Comparison of ENCODE assay signal across 1 mouse cellular context in the genomic region with DNA sequence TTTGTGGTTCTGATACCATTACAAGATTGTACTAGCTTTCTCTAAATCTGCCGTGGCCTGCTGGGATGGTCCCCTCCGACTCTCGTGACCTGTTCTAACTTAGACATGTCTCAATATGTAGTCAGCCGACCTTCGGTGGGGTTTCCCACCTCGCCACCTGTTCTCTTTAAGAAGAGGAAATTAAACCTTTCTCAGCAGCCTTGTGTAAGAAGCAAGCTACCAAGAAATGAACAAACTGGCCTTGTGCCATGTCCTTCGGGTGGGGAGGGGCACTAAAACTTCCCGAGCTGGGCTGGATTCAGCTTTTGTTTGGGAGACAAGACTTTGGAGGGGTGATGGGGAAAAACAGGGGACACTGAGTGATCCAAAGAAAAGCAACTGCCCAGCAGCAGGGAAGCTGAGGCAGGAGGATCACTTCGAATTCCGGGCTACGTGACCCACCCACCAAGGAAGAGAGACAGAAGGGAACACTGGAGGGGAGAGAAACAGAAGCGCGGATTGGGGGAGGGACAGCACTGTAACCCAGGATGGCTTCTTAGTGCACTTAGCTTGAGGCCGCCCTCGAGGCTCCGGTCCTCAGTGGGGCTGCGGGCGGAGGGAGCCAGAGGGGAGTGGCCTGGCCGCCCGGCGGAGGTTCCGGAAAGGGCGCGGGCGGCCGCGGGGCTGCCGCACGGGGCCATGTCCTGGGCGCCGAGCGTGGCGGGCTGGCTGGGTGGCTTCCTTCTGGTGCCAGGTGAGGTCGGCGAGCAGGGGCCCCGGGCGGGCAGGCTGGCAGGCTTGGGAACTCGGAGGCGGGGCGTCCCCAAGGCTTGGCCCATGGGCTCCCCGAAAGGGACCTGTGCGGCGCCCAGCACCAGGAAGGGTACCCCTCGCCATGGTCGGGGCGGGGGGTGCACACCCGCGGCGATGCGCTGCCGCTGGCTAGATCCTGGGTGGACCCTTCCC.
A peak's percentile ranks its signal among the peaks of the same experiment; 100 is the strongest.
TF ChIP-seq lines count a peak whose summit lies in the region.

Gene Il10rb, plus strand, starts transcription at position 525 of the 945 bp plus-strand sequence.

TF ChIP-seq in CH12.LX, 34 proteins besides CTCF, POLR2A, EP300 and RAD21 (continued from another document):
- TF ChIP-seq ZMIZ1 (IDR thresholded peaks at IDR 0.05; ENCODE audit: low read depth, low read length) (no peak; the same call in 1 of the 2 replicates), TBP (conservative IDR thresholded peaks at IDR 0.05; ENCODE audit: low read depth, low read length) (0 out of 2 replicates have a peak, but pooled peaks have one; percentile 30), SMC3 (IDR thresholded peaks at IDR 0.05; ENCODE audit: low read depth, low read length) (peak; percentile 24; the same call in 1 of the 2 replicates), TCF12 (IDR thresholded peaks at IDR 0.05; ENCODE audit: low read depth, low read length) (peak; percentile 93), CHD1 (IDR thresholded peaks at IDR 0.05; ENCODE audit: low read depth, low read length) (no peak; the same call in 1 of the 2 replicates), UBTF (IDR thresholded peaks at IDR 0.05; ENCODE audit: low read depth, low read length) (peak; percentile 98), JUND (conservative IDR thresholded peaks at IDR 0.05; ENCODE audit: low read depth, low read length) (no peak), MAX (IDR thresholded peaks at IDR 0.05; ENCODE audit: low read length) (peak; percentile 8; the same call in 1 of the 2 replicates), NRF1 (IDR thresholded peaks at IDR 0.05; ENCODE audit: low read depth, low read length) (no peak), ZNF384 (IDR thresholded peaks at IDR 0.05; ENCODE audit: low read depth, low read length) (no peak; the same call in 1 of the 2 replicates), POLR2AphosphoS2 (IDR thresholded peaks at IDR 0.05; ENCODE audit: low read depth, low read length) (no peak; the same call in 1 of the 2 replicates), PAX5 (IDR thresholded peaks at IDR 0.05; ENCODE audit: low read length) (no peak), MAFK (IDR thresholded peaks at IDR 0.05; ENCODE audit: insufficient replicate concordance, low read length) (no peak), GABPA (IDR thresholded peaks at IDR 0.05; ENCODE audit: insufficient replicate concordance, low read depth, low read length) (no peak), E2F4 (IDR thresholded peaks at IDR 0.05; ENCODE audit: insufficient replicate concordance, low read depth, low read length) (no peak), USF1 (IDR thresholded peaks at IDR 0.05; ENCODE audit: low read depth, low read length) (no peak), KAT2A (IDR thresholded peaks at IDR 0.05; ENCODE audit: insufficient replicate concordance, low read length) (0 out of 2 replicates have a peak, but pooled peaks have one; percentile 12), IRF4 (IDR thresholded peaks at IDR 0.05; ENCODE audit: low read depth, low read length) (peak; percentile 84), MEF2A (IDR thresholded peaks at IDR 0.05; ENCODE audit: borderline replicate concordance, low read depth, low read length) (peak; percentile 93), NELFE (IDR thresholded peaks at IDR 0.05; ENCODE audit: low read depth, low read length) (peak; percentile 64; the same call in 1 of the 2 replicates), HCFC1 (IDR thresholded peaks at IDR 0.05; ENCODE audit: low read depth, low read length) (no peak)
